Mouse (Mus musculus) large intestine, adult 2 months (tissue): ENCODE measurements around the gene Ak8. TPM values are rescaled to one million over a fixed set of nuclear protein-coding genes. Genes with fewer than 3 reads are reported as not detected.

Experiments
- DNase-seq: peaks from one replicate; pipeline ENCODE4 v3.0.0-alpha.2; 2012; ENCODE audit warnings: low read depth, low spot score
- WGBS: fragments of 180-500 bp; shearing (Covaris S2); methylation state at CpG from one replicate; pipeline ENCODE4 v1.1.7; 2018; 5-methylcytosine and 5-hydroxymethylcytosine counted together
- polyA plus RNA-seq: library from polyadenylated mRNA; depleted of rRNA; stranded (reverse); fragments of >200 nt; gene quantifications from 2 replicates; pipeline ENCODE4 v1.2.3, GENCODE M21; 2012

The Ak8 gene
- polyA plus RNA-seq, 1 experiment, result 0.19 TPM

GRCm38 (mm10) chr2:28786355-28787066 is 86.5 kb downstream of the Ak8 start:
- DNase-seq, result no peak
- 68% methylated on average over 16 of the region's 16 CpGs for WGBS

DNA sequence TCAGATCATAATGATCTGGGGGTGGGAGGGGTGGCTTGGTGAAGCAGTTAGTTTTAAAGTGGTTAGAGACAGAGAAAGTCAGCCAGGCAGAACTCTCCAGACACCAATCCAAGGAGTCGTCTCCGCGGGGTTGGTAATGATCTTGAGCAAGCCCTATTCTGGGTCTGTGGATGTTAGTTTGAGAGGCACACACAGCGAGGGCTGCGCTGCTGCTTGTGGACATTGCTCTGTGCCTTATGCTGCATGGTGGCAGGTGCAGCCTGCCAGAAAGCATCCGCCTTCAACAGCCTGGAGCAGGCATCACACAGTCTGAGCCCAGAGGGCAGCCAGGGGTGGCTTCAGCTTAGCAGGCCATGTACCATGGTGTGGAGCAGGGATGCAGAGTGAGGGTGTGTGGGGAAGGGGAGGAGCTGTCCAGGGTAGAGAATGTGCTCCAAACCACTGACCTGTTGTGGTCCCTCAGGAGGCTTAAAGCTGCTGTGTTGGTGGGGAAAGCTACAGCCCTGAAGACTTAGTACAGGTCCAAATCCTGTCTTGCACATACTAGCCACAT is 87.2 kb downstream of the Ak8 start:
- 68% methylated on average over 6 of the region's 6 CpGs for WGBS
- no peak for DNase-seq

- DNase-seq, result no peak
- WGBS, result 21% methylated on average over 5 of the region's 6 CpGs
Observed at GRCm38 (mm10) chr2:28792931-28793610, 93.1 kb downstream of the Ak8 start.

DNA sequence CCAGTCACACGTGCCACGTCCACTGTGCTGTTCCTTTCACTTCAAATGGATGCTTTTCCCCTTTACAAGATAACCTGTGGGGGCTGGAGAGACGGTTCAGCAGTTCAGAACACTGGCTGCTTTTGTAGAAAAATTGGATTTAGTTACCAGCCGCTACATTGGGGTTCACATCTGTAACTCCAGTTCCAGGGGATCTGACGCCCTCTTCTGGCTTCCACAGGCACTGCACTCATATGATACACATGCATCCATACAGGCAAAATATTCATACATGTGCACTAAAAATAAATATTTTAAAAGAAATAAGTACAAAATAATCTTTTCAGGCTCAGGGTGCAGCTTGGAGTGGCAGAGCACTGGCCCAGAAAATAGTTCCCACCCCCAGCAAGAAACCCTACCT is 94.7 kb downstream of the Ak8 start:
- 84% methylated on average over 5 of the region's 5 CpGs for WGBS
- DNase-seq, result no peak

- WGBS, result 40% methylated on average over 8 of the region's 8 CpGs
- no peak for DNase-seq
Observed at GRCm38 (mm10) chr2:28796298-28796697, 96.3 kb downstream of the Ak8 start.

DNA sequence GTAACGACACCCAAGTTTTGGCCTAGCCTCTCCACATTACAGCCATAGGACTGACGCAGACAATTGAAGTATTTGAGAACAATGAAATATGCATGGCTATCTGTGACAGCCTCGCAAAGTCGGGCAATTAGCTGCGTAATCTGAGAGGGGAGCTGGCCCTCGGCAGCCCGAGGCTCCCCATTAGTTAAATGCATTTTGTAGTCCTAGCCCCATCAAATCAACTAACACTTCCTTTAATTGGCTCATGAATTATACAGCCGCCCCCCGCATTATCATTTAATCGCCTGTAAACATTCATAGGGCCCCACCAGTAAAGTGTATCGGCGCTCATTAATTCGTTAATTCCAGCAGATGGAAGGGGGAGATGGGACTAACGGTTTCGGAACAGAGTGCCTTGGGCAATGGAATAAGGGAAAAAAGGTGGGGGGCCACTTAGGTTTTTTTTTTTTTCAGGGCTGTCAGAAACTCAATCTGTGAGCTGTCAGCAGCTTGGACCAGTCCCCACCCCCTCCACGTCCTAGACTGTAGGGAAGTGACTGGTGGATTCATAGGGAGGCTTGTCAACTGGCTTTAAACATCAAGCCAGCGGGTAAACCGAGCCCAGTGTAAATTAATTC is 97.6 kb downstream of the Ak8 start:
- DNase-seq, result no peak
- WGBS, result 64% methylated on average over 18 of the region's 18 CpGs

DNA sequence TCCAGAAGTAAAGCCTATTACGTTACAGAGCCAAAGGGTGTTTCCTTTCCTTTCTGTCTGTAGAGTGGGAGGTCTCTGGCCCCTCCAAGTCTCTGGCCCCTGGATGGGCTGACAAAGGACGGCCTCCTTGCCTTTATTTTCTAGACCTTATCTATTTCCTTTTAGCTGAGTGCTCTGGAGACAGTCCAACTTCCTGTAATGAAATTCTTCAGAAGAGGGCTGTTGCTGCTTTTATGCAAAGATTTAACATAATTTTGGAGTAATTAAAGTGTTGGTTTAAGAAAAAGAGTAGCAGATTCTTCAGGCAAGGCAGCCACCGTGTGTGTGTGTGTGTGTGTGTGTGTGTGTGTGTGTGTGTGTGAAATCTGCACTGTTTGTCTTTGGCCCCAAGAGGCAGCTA is 98.4 kb downstream of the Ak8 start:
- 13% methylated on average over 3 of the region's 3 CpGs for whole genome bisulfite sequencing

DNA sequence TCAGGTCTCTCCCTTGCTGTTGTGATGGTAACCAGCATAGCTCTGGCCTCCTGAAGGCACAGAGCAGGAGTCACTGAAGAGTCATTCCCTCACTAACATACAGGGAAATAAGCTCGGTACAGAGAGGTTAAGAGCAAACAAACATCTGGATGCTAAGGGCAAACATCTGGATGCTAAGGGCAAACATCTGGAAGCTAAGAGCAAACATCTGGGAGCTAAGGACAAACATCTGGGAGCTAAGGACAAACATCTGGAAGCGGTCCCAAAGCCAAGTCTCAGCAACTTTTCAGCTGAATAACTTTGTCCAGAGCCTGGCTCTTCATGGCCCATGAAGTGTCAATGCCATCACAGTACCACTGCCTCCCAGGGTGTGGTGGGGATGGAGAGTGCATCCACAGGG is 99.6 kb downstream of the Ak8 start:
- 26% methylated on average over 2 of the region's 2 CpGs for WGBS
- DNase-seq, result no peak

More for the DNA sequence above, 98.4 kb downstream of the Ak8 start:
- DNase-seq, result no peak

GRCm38 (mm10) chr2:28803406-28803805 is 103.4 kb downstream of the Ak8 start:
- DNase-seq, result no peak
- 79% methylated on average over 7 of the region's 7 CpGs for WGBS

DNA sequence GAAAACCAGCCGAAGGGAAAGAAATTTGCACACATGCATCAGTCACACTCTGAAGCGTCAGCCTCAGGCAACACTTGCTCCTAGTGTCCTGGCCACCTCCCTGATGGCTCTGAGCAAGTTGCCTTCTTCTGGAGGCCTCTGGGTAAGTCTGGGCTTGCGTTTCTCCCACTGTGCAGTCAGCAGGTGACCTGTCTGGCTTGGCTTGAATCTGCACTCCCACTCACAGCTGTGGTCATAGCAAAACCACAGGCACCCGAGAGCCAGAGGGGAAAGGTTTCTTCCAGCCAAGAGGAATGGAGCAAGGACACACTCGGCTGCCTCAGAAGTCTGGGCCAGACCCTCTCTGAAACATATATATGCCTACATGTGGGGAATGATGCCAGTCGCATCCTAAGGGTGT is 108.9 kb downstream of the Ak8 start:
- 77% methylated on average over 6 of the region's 6 CpGs for WGBS
- no peak for DNase-seq

DNA sequence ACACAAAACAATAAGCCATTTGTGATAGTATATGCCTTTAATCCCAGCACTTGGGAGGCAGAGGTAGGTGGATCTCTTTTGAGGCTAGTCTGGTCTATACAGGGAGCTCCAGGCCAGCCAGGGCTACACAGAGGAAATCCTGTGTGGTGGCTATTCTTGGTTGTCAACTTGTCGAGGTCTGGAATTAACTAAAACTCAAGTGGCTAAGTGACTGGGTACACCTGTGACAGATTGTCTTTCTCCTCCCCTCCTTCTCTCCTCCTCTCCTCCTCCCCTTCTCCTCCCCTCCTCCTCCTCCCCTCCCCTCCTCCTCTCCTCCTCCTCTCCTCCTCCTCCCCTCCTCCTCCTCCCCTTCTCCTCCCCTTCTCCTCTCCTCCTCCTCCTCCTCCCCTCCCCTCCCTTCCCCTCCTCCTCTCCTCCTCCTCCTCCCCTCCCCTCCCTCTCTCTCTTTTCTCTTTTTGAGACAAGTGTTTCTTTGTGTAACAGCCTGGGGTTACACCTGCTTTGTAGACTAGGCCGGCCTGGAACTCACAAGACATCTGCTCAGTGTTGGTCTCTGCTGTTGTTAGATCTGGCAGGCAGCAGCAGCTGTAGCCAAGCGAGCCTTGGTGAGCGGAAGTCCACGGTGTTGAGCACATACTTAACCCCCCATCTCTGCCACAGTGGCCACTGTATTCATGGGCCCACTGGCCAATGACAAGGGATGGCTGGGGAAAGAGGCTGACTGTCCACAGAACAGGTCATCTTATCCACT is 110.5 kb downstream of the Ak8 start:
- no peak for DNase-seq
- WGBS, result 32% methylated on average over 5 of the region's 5 CpGs

- WGBS, result 68% methylated on average over 4 of the region's 4 CpGs
- no peak for DNase-seq
Observed at GRCm38 (mm10) chr2:28818866-28819265, 118.9 kb downstream of the Ak8 start.

- DNase-seq, result no peak
- WGBS, result 30% methylated on average over 4 of the region's 4 CpGs
Observed at GRCm38 (mm10) chr2:28829265-28829664, 129.3 kb downstream of the Ak8 start.

DNA sequence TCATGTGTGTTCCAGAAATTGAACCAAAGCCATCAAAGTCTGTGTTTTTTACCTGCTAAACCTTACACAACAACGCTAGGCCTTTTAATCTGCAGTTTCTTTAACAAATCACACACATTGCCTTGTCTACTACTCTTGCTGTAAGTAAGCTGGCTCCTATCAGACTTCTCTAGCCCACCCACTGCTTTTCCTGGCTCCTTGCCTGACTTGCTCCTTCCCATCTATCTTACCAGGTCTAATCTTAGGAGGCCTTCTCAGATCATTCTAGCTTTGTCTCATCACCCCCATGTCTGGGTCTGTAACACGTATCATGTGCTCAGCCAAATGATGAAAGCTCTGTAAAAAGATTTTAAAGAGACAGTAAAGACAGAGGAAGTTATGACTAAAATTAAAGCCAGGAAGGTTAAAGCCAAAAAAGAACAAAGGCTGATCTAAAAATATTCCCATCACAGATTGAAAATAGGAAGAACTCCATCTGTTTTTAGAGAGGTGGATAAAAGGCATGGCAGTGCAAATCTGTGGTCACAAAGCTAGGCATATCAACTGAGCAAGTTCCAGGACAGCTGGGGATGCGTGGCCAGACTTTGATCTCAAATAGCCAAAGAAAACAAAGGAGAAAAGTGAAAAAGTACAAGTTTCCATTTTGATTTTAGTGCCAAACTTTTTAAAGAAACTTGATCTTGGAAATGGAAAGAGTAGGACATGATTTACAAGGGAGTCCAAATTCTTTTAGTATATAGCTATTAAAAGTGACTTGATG is 136.4 kb downstream of the Ak8 start:
- no peak for DNase-seq
- WGBS, result 55% methylated on average over 3 of the region's 3 CpGs

DNA sequence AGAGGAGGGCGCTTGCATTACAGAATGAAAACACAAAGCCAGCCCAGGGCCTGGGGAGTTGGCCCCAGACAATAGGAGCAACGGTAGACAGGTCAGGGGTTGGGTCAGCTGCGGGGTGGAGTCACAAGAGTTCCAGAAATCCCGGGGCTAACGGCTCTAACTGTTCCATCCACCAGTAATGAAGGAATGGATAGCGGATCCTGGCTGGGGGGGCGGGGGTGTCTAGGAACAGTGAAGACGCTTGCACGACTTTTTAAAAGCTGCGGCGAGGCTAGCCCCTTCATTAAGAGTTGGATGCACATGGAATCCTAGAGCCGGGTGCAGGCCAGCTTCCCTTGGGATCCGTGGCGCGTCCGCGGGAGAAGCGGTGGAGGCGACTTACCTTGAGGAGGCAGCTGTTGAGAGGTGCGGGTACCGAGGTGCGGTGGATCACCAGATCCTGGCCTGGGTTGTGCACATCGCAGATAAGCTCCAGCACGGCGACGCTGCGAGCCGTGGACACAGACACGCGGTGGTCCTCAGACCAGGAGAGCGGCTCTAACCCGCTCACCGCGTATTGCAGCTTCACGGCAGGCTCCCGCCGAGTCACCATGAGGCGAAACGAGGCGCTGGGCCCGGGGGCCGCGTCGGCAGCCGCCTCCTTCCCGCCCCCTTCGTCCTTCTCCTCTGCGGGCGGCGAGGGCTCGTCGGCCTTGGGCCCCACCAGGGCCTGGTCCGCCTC is 139.7 kb downstream of the Ak8 start:
- WGBS, result under 1% methylated on average over 53 of the region's 53 CpGs
- DNase-seq, result no peak

DNA sequence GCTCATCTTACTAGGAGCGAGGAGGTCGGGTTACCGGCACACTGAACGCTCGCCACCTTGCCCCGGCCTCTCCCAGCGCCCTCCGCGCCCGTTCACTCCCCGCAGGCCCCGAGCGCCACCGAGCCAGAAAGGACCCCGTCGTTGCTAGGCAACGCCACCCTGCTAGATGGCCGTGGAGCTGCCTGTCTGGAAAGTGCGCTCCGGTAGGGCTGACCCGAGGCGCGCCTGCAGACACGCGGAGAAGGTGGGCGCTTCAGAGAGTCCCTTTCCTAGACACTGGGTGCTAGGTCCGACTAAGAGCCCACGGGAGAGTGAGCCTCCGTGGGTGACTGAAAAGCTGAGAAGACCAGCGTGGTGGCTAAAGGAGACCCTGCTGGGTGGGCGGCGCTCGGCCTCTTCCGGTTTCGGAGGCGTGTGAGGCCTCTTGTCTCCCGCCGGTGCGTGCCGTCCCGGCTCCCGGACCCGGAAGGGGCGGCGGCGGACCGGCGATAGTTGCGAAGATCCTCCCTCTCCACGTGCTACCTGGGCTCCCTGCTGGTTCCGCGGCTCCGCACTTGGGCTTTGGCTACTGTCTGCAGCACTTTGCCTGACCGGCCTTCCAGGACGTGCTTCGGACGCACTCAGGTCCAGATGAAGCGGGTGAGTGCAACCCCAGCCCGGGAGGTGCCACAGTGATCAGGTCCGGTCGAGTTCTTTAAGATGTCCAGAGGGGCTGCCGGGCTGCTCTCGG is 140.4 kb downstream of the Ak8 start, which contains the start of the genes Gtf3c4 and Ddx31:
TSS of gene Gtf3c4 (minus strand) at position 139 of the 730 bp plus-strand sequence.
TSS of gene Ddx31 (plus strand) at position 185 of the 730 bp plus-strand sequence.
- peak; percentile 70 for DNase-seq
- under 1% methylated on average over 63 of the region's 63 CpGs for WGBS

- DNase-seq, result no peak
- WGBS, result 47% methylated on average over 3 of the region's 3 CpGs
Observed at GRCm38 (mm10) chr2:28842042-28842441, 142.1 kb downstream of the Ak8 start.

DNA sequence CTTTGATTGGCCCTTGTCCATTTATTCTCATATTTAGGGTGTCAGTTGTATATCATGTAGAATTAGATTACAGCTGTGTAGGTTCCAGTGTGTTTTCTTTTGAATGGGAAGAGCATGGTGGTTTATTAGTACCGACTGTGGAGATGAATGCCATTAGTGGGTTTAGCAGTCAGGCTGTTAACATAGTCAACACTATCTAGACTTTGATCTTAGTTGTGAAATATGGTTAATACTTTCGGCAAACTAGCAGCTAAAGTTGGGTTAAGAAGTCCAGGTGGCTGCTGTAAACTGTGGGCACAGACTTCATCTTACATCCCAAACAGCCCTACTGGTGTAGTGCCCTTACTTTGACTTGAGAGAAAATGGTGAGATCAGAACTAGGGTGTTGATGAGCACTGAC is 148.9 kb downstream of the Ak8 start:
- 58% methylated on average over 2 of the region's 2 CpGs for WGBS
- DNase-seq, result no peak
